Mouse (Mus musculus): Measurements from ENCODE around the gene 1700013G24Rik. TPM values are rescaled to one million over a fixed set of nuclear protein-coding genes. Genes with fewer than 3 reads are reported as not detected.
A peak's percentile ranks its signal among the peaks of the same experiment; 100 is the strongest.

Gene 1700013G24Rik
- polyA plus RNA-seq, 1 experiment from 2014 or later: not detected

- Histone ChIP-seq H3K27ac (replicated peaks) (no peak overlapping the region), H3K4me1 (replicated peaks) (peaks cover 18% of the 10 kb centered on the region), H3K9ac (no peak overlapping the region), H3K27me3 (no peaks in the 10 kb centered on the region), H3K36me3 (no peaks in the 10 kb centered on the region), H3K4me3 (no peak overlapping the region), H3K4me2 (peak overlapping the region; percentile 88), H3K9me3 (no peaks in the 10 kb centered on the region)
- no peak for ATAC-seq (ENCODE audit: low FRiP score, low read depth)
- 68% methylated on average over 9 of the region's 9 CpGs for WGBS
Measured at GRCm38 (mm10) chr4:137470701-137471317, 17.7 kb downstream of the 1700013G24Rik start.

DNA sequence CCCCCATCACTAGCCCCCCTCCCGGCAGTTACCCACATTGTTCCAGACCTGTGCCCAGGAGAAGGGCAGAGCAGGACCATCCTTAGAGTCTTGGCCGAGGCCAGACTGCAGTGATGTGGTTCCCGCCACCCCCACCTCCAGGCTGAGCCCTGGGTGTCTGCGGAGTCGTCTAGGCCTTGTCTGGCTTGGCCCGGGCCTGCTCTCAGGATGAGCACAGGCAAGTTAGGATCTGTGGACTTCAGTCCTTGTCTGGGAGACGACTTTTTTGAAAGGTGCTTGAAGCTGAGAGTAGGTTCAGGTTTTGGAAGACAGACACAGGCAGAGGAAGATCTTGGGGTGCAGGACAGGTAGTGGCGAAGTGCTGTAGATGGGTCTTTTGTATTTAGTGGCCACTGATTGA lies 18.2 kb downstream of the 1700013G24Rik start:
- no peak overlapping the region for H3K27ac ChIP-seq (replicated peaks)
- peaks cover 20% of the 10 kb centered on the region for H3K4me1 ChIP-seq (replicated peaks)
- WGBS: 66% methylated on average over 8 of the region's 8 CpGs
- no peak overlapping the region for H3K4me3 ChIP-seq
- peak overlapping the region; percentile 88; the same call in 1 of the 2 replicates for H3K4me2 ChIP-seq
- no peaks in the 10 kb centered on the region for H3K9me3 ChIP-seq
- H3K9ac ChIP-seq: no peak overlapping the region
- H3K36me3 ChIP-seq: no peaks in the 10 kb centered on the region
- no peak for ATAC-seq (ENCODE audit: low FRiP score, low read depth)
- H3K27me3 ChIP-seq: 0 out of 2 replicates have a peak, but pooled peaks cover 3% of the 10 kb centered on the region

DNA sequence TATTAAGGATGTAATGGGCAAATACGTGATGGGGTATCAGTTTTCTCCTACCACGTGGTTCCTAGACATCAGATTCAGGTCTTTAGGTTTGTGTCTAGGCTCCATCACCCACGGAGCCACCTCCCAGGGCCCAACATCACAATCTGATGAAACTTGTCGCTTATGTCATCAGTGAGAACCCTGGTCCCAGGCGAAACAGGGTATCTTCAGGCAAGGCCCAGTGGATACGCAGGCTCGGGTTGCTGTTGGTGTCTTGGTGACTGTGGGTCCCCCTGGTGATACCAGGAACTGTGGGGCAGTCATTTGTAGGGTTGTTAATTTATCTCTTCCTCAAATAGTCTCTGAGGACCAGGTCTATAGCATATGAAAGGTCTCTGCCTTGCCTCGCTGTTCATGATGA lies 20.2 kb downstream of the 1700013G24Rik start:
- Histone ChIP-seq H3K4me3 (no peak overlapping the region), H3K4me1 (replicated peaks) (peaks cover 25% of the 10 kb centered on the region), H3K27me3 (0 out of 2 replicates have a peak, but pooled peaks cover 3% of the 10 kb centered on the region), H3K9ac (no peak overlapping the region), H3K36me3 (no peaks in the 10 kb centered on the region), H3K9me3 (no peaks in the 10 kb centered on the region), H3K27ac (replicated peaks) (no peak overlapping the region), H3K4me2 (no peak overlapping the region)
- no peak for ATAC-seq (ENCODE audit: low FRiP score, low read depth)
- WGBS: 94% methylated on average over 8 of the region's 8 CpGs

GRCm38 (mm10) chr4:137473701-137474388 lies 20.8 kb downstream of the 1700013G24Rik start:
- WGBS: 82% methylated on average over 18 of the region's 18 CpGs
- ATAC-seq (ENCODE audit: low FRiP score, low read depth): no peak
- 0 out of 2 replicates have a peak, but pooled peaks cover 3% of the 10 kb centered on the region for H3K27me3 ChIP-seq
- H3K36me3 ChIP-seq: no peaks in the 10 kb centered on the region
- H3K4me2 ChIP-seq: no peak overlapping the region
- H3K27ac ChIP-seq (replicated peaks): no peak overlapping the region
- H3K9ac ChIP-seq: no peak overlapping the region
- H3K9me3 ChIP-seq: no peaks in the 10 kb centered on the region
- peaks cover 23% of the 10 kb centered on the region for H3K4me1 ChIP-seq (replicated peaks)
- H3K4me3 ChIP-seq: no peak overlapping the region

- H3K9me3 ChIP-seq: no peaks in the 10 kb centered on the region
- no peak overlapping the region for H3K9ac ChIP-seq
- H3K27ac ChIP-seq (replicated peaks): no peak overlapping the region
- ATAC-seq (ENCODE audit: low FRiP score, low read depth): no peak
- no peak overlapping the region for H3K4me3 ChIP-seq
- WGBS: 95% methylated on average over 7 of the region's 7 CpGs
- H3K27me3 ChIP-seq: 0 out of 2 replicates have a peak, but pooled peaks cover 3% of the 10 kb centered on the region
- H3K4me1 ChIP-seq (replicated peaks): peaks cover 14% of the 10 kb centered on the region
- H3K36me3 ChIP-seq: no peaks in the 10 kb centered on the region
- no peak overlapping the region for H3K4me2 ChIP-seq
Measured at GRCm38 (mm10) chr4:137474694-137475093, 21.6 kb downstream of the 1700013G24Rik start.

DNA sequence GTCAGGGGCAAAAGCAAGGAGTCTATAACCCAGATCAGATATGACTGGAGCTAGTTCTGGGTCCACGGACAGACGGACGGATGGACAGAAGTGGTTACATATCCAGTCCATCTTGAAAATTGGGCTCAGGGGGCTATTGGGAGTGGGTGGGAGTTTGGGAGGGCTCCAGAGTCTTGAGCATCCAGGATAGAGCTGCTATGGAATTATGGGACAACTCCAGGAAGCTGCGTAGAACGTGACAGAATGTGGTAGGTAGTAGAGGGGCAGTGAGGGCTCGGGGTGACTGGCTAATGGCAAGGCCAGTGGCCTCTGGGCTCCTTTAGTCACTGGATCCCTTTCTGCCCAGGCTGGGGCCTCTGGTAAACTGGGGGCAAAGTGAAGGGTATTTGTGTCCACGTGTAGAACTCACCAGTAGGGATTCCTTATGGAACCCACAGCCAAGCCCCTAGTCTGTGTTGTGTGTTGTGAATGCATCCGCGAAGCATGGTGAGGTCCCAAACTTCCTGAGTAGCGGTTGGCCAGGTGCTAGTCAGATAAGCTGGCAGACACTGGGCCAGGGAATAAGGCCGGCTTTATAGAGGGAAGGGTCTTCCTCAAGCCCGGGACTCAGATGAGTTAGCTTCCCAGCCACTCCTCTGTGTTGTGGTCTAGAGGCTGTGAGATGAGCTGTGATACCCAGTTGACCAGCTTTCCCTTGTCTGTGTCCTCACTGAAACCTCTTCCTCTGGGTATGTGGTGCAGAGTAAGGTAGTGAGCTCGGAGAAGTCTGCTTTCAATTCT lies 22.4 kb downstream of the 1700013G24Rik start:
- H3K27ac ChIP-seq (replicated peaks): no peak overlapping the region
- 92% methylated on average over 13 of the region's 13 CpGs for WGBS
- no peak for ATAC-seq (ENCODE audit: low FRiP score, low read depth)
- no peak overlapping the region for H3K4me2 ChIP-seq
- H3K36me3 ChIP-seq: no peaks in the 10 kb centered on the region
- no peak overlapping the region for H3K9ac ChIP-seq
- H3K4me3 ChIP-seq: no peak overlapping the region
- 0 out of 2 replicates have a peak, but pooled peaks cover 3% of the 10 kb centered on the region for H3K27me3 ChIP-seq
- peaks cover 16% of the 10 kb centered on the region for H3K4me1 ChIP-seq (replicated peaks)
- no peaks in the 10 kb centered on the region for H3K9me3 ChIP-seq

GRCm38 (mm10) chr4:137476065-137476760 lies 23.1 kb downstream of the 1700013G24Rik start:
- no peak overlapping the region for H3K4me3 ChIP-seq
- no peak overlapping the region for H3K9ac ChIP-seq
- peak overlapping the region; percentile 25; the same call in 1 of the 2 replicates for H3K4me2 ChIP-seq
- no peaks in the 10 kb centered on the region for H3K36me3 ChIP-seq
- peaks cover 20% of the 10 kb centered on the region for H3K4me1 ChIP-seq (replicated peaks)
- 0 out of 2 replicates have a peak, but pooled peaks cover 3% of the 10 kb centered on the region for H3K27me3 ChIP-seq
- H3K27ac ChIP-seq (replicated peaks): no peak overlapping the region
- WGBS: 36% methylated on average over 10 of the region's 10 CpGs
- no peak for ATAC-seq (ENCODE audit: low FRiP score, low read depth)
- no peaks in the 10 kb centered on the region for H3K9me3 ChIP-seq

DNA sequence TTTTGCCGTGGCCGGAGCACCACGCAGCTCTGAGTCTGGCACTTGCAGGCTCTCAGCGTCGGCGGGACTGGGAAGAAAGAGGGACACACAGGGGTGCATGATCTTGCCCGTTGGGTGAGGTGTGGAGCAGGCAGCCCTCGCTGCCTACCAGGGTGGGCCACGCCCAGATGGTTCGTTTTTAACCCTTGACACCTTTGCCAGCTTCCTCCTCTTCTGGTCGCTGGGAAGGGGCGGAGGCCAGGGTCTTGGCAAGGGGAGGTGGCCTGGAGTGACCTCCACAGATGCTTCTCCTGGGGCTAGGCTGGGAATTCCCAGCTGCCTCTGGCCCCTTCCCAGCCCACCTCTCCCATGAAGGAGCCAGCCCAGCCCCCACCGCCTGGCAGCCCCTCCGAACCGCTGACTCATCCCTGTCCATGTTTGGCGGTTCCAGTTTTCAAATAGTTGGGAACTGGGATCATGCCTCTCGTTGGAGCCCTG lies 23.7 kb downstream of the 1700013G24Rik start:
- WGBS: 25% methylated on average over 17 of the region's 17 CpGs
- no peak for ATAC-seq (ENCODE audit: low FRiP score, low read depth)
- Histone ChIP-seq H3K27ac (replicated peaks) (no peak overlapping the region), H3K9me3 (no peaks in the 10 kb centered on the region), H3K9ac (no peak overlapping the region), H3K4me1 (replicated peaks) (peaks cover 20% of the 10 kb centered on the region), H3K27me3 (0 out of 2 replicates have a peak, but pooled peaks cover 3% of the 10 kb centered on the region), H3K4me2 (peak overlapping the region; percentile 25; the same call in 1 of the 2 replicates), H3K4me3 (no peak overlapping the region), H3K36me3 (no peaks in the 10 kb centered on the region)

DNA sequence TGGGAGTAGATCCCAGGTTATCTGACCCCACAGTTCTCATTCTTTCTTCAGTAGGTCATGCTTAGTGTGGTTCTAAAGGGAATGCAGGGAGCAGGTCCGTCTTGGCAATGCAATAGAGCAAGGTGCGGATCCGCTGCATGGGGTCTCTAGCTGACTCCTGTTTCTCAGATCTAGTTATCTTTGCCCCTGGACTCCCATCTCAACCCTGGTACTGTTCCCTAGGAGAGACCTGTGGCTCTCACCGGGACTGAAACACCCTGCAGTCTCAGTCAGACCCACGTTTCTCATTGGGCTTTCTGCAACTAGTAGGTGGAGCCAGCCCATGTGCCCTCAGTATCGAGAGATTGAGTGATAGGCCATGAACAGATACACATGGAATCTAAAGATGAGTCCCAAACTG lies 24.5 kb downstream of the 1700013G24Rik start:
- no peak for ATAC-seq (ENCODE audit: low FRiP score, low read depth)
- Histone ChIP-seq H3K4me3 (no peak overlapping the region), H3K27ac (replicated peaks) (no peak overlapping the region), H3K27me3 (0 out of 2 replicates have a peak, but pooled peaks cover 3% of the 10 kb centered on the region), H3K4me2 (no peak overlapping the region), H3K36me3 (no peaks in the 10 kb centered on the region), H3K4me1 (replicated peaks) (peaks cover 20% of the 10 kb centered on the region), H3K9ac (no peak overlapping the region), H3K9me3 (no peaks in the 10 kb centered on the region)
- 69% methylated on average over 6 of the region's 6 CpGs for WGBS

DNA sequence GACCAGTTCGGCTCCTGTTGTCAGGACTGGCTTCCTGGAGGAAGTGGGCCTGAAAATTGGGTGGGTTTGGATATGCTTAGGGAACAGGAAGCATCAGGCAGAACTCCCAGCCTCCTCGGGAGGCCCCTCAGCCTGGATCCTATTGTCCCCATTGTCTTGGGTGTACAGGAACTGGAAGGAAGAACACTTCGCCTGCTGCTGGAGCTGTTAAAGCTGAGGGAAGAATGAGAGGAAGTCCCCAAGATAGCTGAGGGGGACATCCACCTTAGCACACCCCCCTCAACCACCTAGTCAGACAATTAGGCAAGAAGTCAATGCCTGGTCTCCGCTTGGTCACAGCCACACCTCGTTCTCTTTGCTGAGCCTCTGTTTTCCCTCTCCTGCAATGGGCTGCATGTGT lies 25.2 kb downstream of the 1700013G24Rik start:
- H3K4me1 ChIP-seq (replicated peaks): peaks cover 20% of the 10 kb centered on the region

GRCm38 (mm10) chr4:137479757-137480156 lies 26.7 kb downstream of the 1700013G24Rik start:
- Histone ChIP-seq H3K27me3 (0 out of 2 replicates have a peak, but pooled peaks cover 3% of the 10 kb centered on the region), H3K36me3 (no peaks in the 10 kb centered on the region), H3K27ac (replicated peaks) (no peak overlapping the region), H3K4me1 (replicated peaks) (peaks cover 30% of the 10 kb centered on the region), H3K9ac (no peak overlapping the region), H3K4me3 (no peak overlapping the region), H3K9me3 (no peaks in the 10 kb centered on the region), H3K4me2 (no peak overlapping the region)
- no peak for ATAC-seq (ENCODE audit: low FRiP score, low read depth)
- WGBS: 13% methylated on average over 6 of the region's 6 CpGs

More for the DNA sequence above, 25.2 kb downstream of the 1700013G24Rik start:
- no peaks in the 10 kb centered on the region for H3K36me3 ChIP-seq
- no peak overlapping the region for H3K4me2 ChIP-seq
- H3K9me3 ChIP-seq: no peaks in the 10 kb centered on the region
- no peak for ATAC-seq (ENCODE audit: low FRiP score, low read depth)
- no peak overlapping the region for H3K4me3 ChIP-seq
- WGBS: 63% methylated on average over 5 of the region's 5 CpGs
- no peak overlapping the region for H3K9ac ChIP-seq
- H3K27ac ChIP-seq (replicated peaks): no peak overlapping the region
- 0 out of 2 replicates have a peak, but pooled peaks cover 3% of the 10 kb centered on the region for H3K27me3 ChIP-seq

All from hindbrain, embryonic 15.5 days (tissue).